Mouse (Mus musculus) small intestine, adult 2 months (tissue): ENCODE data around the gene Thsd1. TPM values are rescaled to one million over a fixed set of nuclear protein-coding genes. Genes with fewer than 3 reads are reported as not detected.

Experiments
- H3K27ac ChIP-seq: fragments of 200-500 bp; 2 replicates; pipeline ENCODE4 v1.5.1; 2012; ENCODE audit warnings: low read depth, low read length, control low read depth, inconsistent platforms; ENCODE audit not compliant: insufficient read depth
- H3K27me3 ChIP-seq: fragments of 200-500 bp; 2 replicates; pipeline ENCODE4 v1.6.1; 2012; ENCODE audit warnings: mild to moderate bottlenecking, moderate library complexity, low read length, inconsistent platforms; ENCODE audit not compliant: control insufficient read depth, insufficient read depth
- H3K36me3 ChIP-seq: fragments of 200-500 bp; 2 replicates; pipeline ENCODE4 v1.6.1; 2012; ENCODE audit warnings: mild to moderate bottlenecking, low read length, control low read depth, inconsistent platforms; ENCODE audit not compliant: control insufficient read depth, insufficient read depth
- H3K4me1 ChIP-seq: fragments of 200-500 bp; 2 replicates; pipeline ENCODE4 v1.6.1; 2012; ENCODE audit warnings: low read length, inconsistent platforms, mixed read lengths; ENCODE audit not compliant: control insufficient read depth, insufficient read depth, insufficient read length
- H3K4me3 ChIP-seq: fragments of 200-500 bp; 2 replicates; pipeline ENCODE4 v1.5.1; 2012; ENCODE audit warnings: low read depth, mild to moderate bottlenecking, control low read depth, inconsistent platforms, low read length, moderate library complexity
- CTCF ChIP-seq: fragments of 200-500 bp; IDR thresholded peaks from 2 replicates; pipeline ENCODE4 v1.5.1; 2012; ENCODE audit warnings: low read depth, mild to moderate bottlenecking, control low read depth, inconsistent platforms, low read length, moderate library complexity, mixed read lengths; ENCODE audit not compliant: insufficient replicate concordance, insufficient read length; ENCODE audit errors: extremely low read depth
- POLR2A ChIP-seq: fragments of 200-500 bp; IDR thresholded peaks from 2 replicates; pipeline ENCODE4 v1.6.1; 2012; ENCODE audit warnings: low read depth, mild to moderate bottlenecking, control low read depth, inconsistent platforms, low read length, moderate library complexity
- WGBS: fragments of 180-500 bp; shearing (Covaris S2); methylation state at CpG from one replicate; pipeline ENCODE4 v1.1.7; 2018; 5-methylcytosine and 5-hydroxymethylcytosine counted together
- polyA plus RNA-seq: library from polyadenylated mRNA; depleted of rRNA; stranded (reverse); fragments of >200 nt; gene quantifications from 2 replicates; pipeline ENCODE4 v1.2.3, GENCODE M21; 2012

The Thsd1 gene
- polyA plus RNA-seq, 1 experiment, result 0.90 TPM

GRCm38 (mm10) chr8:22264292-22264691 is 37.2 kb downstream of the Thsd1 start:
- no peaks in the 10 kb centered on the region for H3K27me3 ChIP-seq
- peaks cover 3% of the 10 kb centered on the region; the same call in 1 of the 2 replicates for H3K4me1 ChIP-seq
- no peaks in the 10 kb centered on the region for H3K36me3 ChIP-seq
- 83% methylated on average over 6 of the region's 6 CpGs for WGBS
- no peak overlapping the region for H3K27ac ChIP-seq
- no peak overlapping the region for H3K4me3 ChIP-seq
- no peak for TF ChIP-seq CTCF
- TF ChIP-seq POLR2A, result no peak

GRCm38 (mm10) chr8:22264787-22265186 is 37.7 kb downstream of the Thsd1 start:
- Histone ChIP-seq H3K27me3 (no peaks in the 10 kb centered on the region), H3K4me3 (no peak overlapping the region)

GRCm38 (mm10) chr8:22265194-22265593 is 38.1 kb downstream of the Thsd1 start:
- H3K4me3 ChIP-seq, result no peak overlapping the region
- no peaks in the 10 kb centered on the region for H3K4me1 ChIP-seq
- H3K36me3 ChIP-seq, result no peaks in the 10 kb centered on the region
- no peak overlapping the region for H3K27ac ChIP-seq
- 97% methylated on average over 1 of the region's 1 CpGs for WGBS
- TF ChIP-seq CTCF, result no peak
- no peak for TF ChIP-seq POLR2A
- no peaks in the 10 kb centered on the region for H3K27me3 ChIP-seq

More at GRCm38 (mm10) chr8:22264787-22265186, 37.7 kb downstream of the Thsd1 start:
- WGBS, result 61% methylated on average over 6 of the region's 6 CpGs
- TF ChIP-seq POLR2A, result no peak
- no peak for TF ChIP-seq CTCF
- H3K4me1 ChIP-seq, result peaks cover 3% of the 10 kb centered on the region; the same call in 1 of the 2 replicates
- H3K27ac ChIP-seq, result no peak overlapping the region
- no peaks in the 10 kb centered on the region for H3K36me3 ChIP-seq

- Histone ChIP-seq H3K4me1 (no peaks in the 10 kb centered on the region), H3K27ac (no peak overlapping the region), H3K27me3 (no peaks in the 10 kb centered on the region), H3K4me3 (no peak overlapping the region), H3K36me3 (no peaks in the 10 kb centered on the region)
- TF ChIP-seq CTCF, result no peak
- TF ChIP-seq POLR2A, result no peak
- WGBS, result 95% methylated on average over 3 of the region's 3 CpGs
These were observed 39.7 kb downstream of the Thsd1 start for GRCm38 (mm10) chr8:22266809-22267208.

GRCm38 (mm10) chr8:22273142-22273541 is 46.0 kb downstream of the Thsd1 start:
- no peaks in the 10 kb centered on the region for H3K4me1 ChIP-seq
- no peak overlapping the region for H3K27ac ChIP-seq
- 66% methylated on average over 3 of the region's 3 CpGs for whole genome bisulfite sequencing
- H3K27me3 ChIP-seq, result no peaks in the 10 kb centered on the region
- no peaks in the 10 kb centered on the region for H3K36me3 ChIP-seq
- no peak overlapping the region for H3K4me3 ChIP-seq
- TF ChIP-seq POLR2A (no peak), CTCF (no peak)

- 60% methylated on average over 10 of the region's 10 CpGs for WGBS
- Histone ChIP-seq H3K27me3 (no peaks in the 10 kb centered on the region), H3K4me3 (no peak overlapping the region), H3K4me1 (no peaks in the 10 kb centered on the region), H3K27ac (no peak overlapping the region), H3K36me3 (no peaks in the 10 kb centered on the region)
- TF ChIP-seq CTCF (no peak), POLR2A (no peak)
These were observed 47.5 kb downstream of the Thsd1 start for GRCm38 (mm10) chr8:22274641-22275040.

- TF ChIP-seq POLR2A (no peak), CTCF (no peak)
These were observed 55.9 kb downstream of the Thsd1 start, which contains the start of gene Tpte for GRCm38 (mm10) chr8:22282999-22283491. Tpte (plus strand) TSS chr8:22283441.

More at GRCm38 (mm10) chr8:22282999-22283491, 55.9 kb downstream of the Thsd1 start, which contains the start of gene Tpte:
- H3K4me3 ChIP-seq, result no peak within 1 kb of the TSS
- H3K4me1 ChIP-seq, result no peaks in the 10 kb centered on the region
- 40% methylated on average over 2 of the region's 2 CpGs for WGBS
- no peaks in the 10 kb centered on the region for H3K27me3 ChIP-seq
- H3K36me3 ChIP-seq, result no peaks in the 10 kb centered on the region
- no peak within 1 kb of the TSS for H3K27ac ChIP-seq
